Mouse (Mus musculus) intestine, postnatal 0 days (tissue): ENCODE measurements at regions not wholly inside any gene's neighbourhood (a gene's known extent, or its start where the extent isn't known, plus 50 kb on each side); places are given as distances from the start of the nearest gene placed in this dataset.

Source experiments
- ATAC-seq: fragments of 200-750 bp; cut with Nextera tagmentation; 2 replicates; pipeline ENCODE4 v1.8.0; 2017; ENCODE audit warnings: mild to moderate bottlenecking, moderate TSS enrichment, moderate library complexity
- H3K27ac ChIP-seq: fragments of 300-500 bp; sonication (generic); 2 replicates; pipeline ENCODE4 v1.5.1; 2014; ENCODE audit warnings: mild to moderate bottlenecking, low read depth, low read length, moderate library complexity
- H3K27me3 ChIP-seq: fragments of 300-500 bp; sonication (generic); replicated peaks from 2 replicates; pipeline ENCODE4 v1.6.1; 2014; ENCODE audit warnings: low read length, mixed read lengths; ENCODE audit not compliant: control insufficient read depth, insufficient read depth
- H3K36me3 ChIP-seq: fragments of 300-500 bp; sonication (generic); 2 replicates; pipeline ENCODE4 v1.6.1; 2014; ENCODE audit warnings: mild to moderate bottlenecking, moderate library complexity; ENCODE audit not compliant: control insufficient read depth, insufficient read depth
- H3K4me1 ChIP-seq: fragments of 300-500 bp; sonication (generic); replicated peaks from 2 replicates; pipeline ENCODE4 v1.6.1; 2014; ENCODE audit warnings: antibody characterized with exemption, low read length, mixed read lengths; ENCODE audit not compliant: control insufficient read depth, insufficient read depth
- H3K4me2 ChIP-seq: fragments of 300-500 bp; sonication (generic); replicated peaks from 2 replicates; pipeline ENCODE4 v1.6.1; 2014; ENCODE audit warnings: low read depth, mild to moderate bottlenecking, moderate library complexity
- H3K4me3 ChIP-seq: fragments of 300-500 bp; sonication (generic); 2 replicates; pipeline ENCODE4 v1.5.1; 2014; ENCODE audit warnings: low read depth, low read length
- H3K9ac ChIP-seq: fragments of 300-500 bp; sonication (generic); 2 replicates; pipeline ENCODE4 v1.6.1; 2014; ENCODE audit warnings: mild to moderate bottlenecking, low read depth, low read length
- H3K9me3 ChIP-seq: fragments of 300-500 bp; sonication (generic); 2 replicates; pipeline ENCODE4 v1.6.1; 2016; ENCODE audit warnings: mixed run types; ENCODE audit not compliant: control insufficient read depth
- CTCF ChIP-seq: sonication (generic); IDR thresholded peaks from 2 replicates; pipeline ENCODE4 v1.5.1; 2016; ENCODE audit warnings: low read depth, mild to moderate bottlenecking, control low read depth, antibody characterized with exemption, moderate library complexity
- WGBS: fragments of 180-500 bp; shearing (Covaris S2); extraction: QIAGEN DNeasy Blood & Tissue Kit; methylation state at CpG from one replicate; pipeline ENCODE4 v1.1.7; 2014; 5-methylcytosine and 5-hydroxymethylcytosine counted together

DNA sequence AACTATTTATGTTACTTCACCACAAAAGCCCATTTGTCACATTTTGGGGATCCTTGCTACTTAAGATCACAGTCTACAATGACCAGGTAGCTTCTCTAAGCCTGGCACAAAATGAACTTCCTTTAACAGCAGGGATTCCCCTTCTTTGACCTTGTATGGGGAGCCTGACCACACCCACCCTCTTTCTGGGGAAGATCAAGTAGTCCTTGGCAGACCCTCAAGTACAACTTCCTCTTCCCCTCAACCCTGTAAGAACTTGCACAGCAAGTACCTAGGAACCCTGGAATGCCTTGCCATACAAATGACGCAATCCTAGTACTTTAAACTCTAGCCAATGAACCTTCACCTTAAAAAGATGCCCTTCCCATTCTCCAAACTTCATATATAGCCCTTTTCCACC lies 695.4 kb upstream of the Lrrn3 start:
- Histone ChIP-seq H3K9me3 (no peaks in the 10 kb centered on the region), H3K4me3 (no peak overlapping the region), H3K4me1 (no peaks in the 10 kb centered on the region), H3K4me2 (no peak overlapping the region), H3K27me3 (no peaks in the 10 kb centered on the region), H3K27ac (no peak overlapping the region), H3K36me3 (no peaks in the 10 kb centered on the region), H3K9ac (no peak overlapping the region)
- 71% methylated on average over 1 of the region's 1 CpGs for WGBS
- ATAC-seq = no peak
- no peak for TF ChIP-seq CTCF

DNA sequence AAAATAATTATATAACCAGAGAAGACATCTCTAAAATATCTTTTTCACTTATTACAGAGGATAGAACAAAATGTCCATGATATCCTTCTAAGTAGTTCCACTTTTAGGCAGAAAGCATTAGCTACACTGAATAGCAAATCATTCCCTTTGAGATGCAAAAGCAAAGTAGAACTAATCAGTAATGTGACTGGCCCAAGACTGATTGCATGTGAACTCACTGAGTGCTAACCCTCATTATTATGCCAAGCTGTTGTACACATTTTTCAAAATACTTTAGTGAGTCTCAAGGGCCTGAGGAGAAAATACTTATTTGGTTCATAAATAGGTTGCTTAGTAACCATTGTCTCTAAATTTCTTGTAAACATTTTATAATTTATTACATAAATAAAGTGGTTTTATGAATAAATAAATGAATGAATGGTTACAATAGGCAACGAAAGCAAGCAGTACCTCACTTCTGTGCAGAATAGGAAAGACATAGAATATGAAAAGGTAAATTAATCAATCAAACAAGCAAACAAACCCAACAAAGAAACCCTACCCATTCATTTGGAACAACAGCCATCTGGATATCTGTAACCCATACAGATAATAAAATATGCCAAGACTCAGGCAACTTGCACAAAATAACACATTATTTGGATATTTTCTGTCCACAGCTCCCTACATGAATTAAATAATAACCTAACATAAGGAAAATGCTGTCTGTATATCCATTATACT lies 693.9 kb upstream of the Lrrn3 start:
- no peak for ATAC-seq
- no peak overlapping the region for H3K4me2 ChIP-seq
- H3K4me3 ChIP-seq = no peak overlapping the region
- H3K9ac ChIP-seq = no peak overlapping the region
- WGBS = 51% methylated on average over 1 of the region's 1 CpGs
- H3K27me3 ChIP-seq = no peaks in the 10 kb centered on the region
- no peaks in the 10 kb centered on the region for H3K36me3 ChIP-seq
- H3K9me3 ChIP-seq = no peaks in the 10 kb centered on the region
- H3K27ac ChIP-seq = no peak overlapping the region
- no peaks in the 10 kb centered on the region for H3K4me1 ChIP-seq
- TF ChIP-seq CTCF = no peak

DNA sequence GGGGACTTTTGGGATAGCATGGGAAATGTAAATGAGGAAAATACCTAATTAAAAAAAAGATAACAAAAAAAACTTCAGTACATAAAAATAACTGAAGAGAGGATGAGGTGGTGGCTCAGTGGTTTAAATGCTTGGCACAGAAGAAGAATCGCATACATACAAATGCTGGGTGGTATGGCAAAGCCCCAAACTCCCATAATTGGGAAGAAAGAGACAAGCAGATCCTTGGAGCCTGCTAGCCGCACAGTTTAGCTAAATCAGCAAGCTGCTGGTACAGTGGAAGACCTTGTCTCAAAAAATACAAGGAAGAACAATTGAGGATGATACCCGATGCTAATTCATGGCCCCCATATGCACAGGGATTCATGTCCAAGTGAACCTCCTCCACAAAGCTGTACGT lies 661.7 kb upstream of the Lrrn3 start:
- Histone ChIP-seq H3K27ac (no peak overlapping the region), H3K9me3 (no peaks in the 10 kb centered on the region), H3K27me3 (no peaks in the 10 kb centered on the region), H3K4me3 (no peak overlapping the region), H3K4me2 (no peak overlapping the region), H3K36me3 (no peaks in the 10 kb centered on the region), H3K4me1 (no peaks in the 10 kb centered on the region), H3K9ac (no peak overlapping the region)
- no peak for TF ChIP-seq CTCF
- WGBS = 88% methylated on average over 4 of the region's 4 CpGs
- ATAC-seq = no peak

DNA sequence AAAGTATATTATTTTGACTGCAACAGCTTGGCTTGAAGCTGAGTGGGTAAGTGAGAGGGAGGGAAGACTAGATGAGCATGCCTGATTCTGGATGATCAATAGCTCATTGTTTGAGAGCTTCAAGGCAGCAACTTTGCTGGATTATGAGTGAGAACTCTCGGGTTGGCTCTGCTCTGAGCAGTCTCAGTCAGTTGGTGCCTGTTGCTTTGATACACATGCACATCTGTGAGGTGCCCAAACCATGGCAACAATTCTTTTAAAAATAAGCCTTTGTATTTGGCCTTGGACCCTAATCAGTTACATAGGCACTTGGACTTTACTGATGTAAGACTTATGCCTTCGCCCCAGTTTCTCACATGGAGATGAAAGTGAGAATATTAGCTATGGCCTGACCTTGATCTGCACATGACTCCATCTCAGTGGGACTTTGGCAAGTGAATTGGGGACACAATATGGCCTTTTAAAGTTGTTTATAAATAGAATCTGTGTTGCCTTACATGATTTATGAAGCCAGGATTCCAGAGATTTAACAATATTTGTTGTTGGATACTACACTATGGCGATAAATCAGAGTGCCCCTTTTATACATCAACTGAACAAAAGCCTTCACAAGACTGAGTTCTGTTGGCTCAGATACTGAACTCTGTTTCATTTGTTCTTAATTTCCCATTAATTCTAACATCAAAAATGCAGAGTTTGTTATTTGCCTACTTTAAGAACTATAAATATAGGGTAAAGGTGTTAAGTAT lies 652.6 kb upstream of the Lrrn3 start:
- Histone ChIP-seq H3K9ac (no peak overlapping the region), H3K4me1 (no peaks in the 10 kb centered on the region), H3K9me3 (no peaks in the 10 kb centered on the region), H3K36me3 (no peaks in the 10 kb centered on the region), H3K27ac (no peak overlapping the region), H3K4me2 (no peak overlapping the region), H3K4me3 (no peak overlapping the region), H3K27me3 (no peaks in the 10 kb centered on the region)
- ATAC-seq = no peak
- TF ChIP-seq CTCF = no peak
- 77% methylated on average over 3 of the region's 3 CpGs for WGBS

DNA sequence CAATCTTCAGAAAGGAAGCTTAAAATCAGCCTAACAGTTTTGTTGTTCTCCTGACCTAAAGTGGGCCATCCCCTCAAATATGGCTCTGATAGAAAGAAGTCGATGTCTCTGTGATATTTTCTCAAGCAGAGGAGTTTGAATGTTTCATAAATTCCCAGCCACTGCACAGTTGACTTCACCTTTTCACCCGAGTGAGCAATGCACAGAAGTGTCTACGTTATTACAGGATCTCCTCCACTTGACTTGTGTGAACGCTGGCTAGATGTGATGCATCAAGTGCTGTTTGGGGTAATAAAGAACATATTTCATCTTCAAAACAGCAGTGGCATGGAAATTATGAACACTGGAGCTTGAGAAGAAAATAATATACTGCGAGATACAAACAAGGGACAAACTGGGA lies 651.9 kb upstream of the Lrrn3 start:
- no peak overlapping the region for H3K4me2 ChIP-seq
- 75% methylated on average over 5 of the region's 5 CpGs for WGBS
- H3K36me3 ChIP-seq = no peaks in the 10 kb centered on the region
- no peak for ATAC-seq
- H3K4me1 ChIP-seq = no peaks in the 10 kb centered on the region
- TF ChIP-seq CTCF = no peak
- no peak overlapping the region for H3K4me3 ChIP-seq
- H3K9ac ChIP-seq = no peak overlapping the region
- no peak overlapping the region for H3K27ac ChIP-seq
- H3K27me3 ChIP-seq = no peaks in the 10 kb centered on the region
- no peaks in the 10 kb centered on the region for H3K9me3 ChIP-seq

DNA sequence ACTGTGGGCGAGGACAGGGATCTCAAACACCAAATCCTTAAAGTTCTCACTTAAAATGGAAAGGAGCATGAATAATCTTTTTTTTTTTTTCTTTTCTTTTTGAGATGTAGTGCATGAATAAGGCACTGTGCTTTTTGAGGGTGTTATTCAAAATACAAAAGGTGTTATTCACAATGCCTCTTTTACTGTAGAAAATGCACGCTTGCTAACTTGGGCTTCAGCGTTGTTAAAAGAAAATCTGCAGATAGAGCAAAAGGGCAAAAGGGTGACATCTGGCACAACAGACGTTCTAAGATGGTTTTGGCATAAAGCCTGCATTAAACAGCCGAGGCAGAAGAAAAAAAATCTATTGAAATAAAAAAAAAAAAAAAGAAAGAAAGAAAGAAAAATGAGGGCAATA lies 651.5 kb upstream of the Lrrn3 start:
- 61% methylated on average over 5 of the region's 5 CpGs for WGBS

More for the DNA sequence above, 651.5 kb upstream of the Lrrn3 start:
- no peak for ATAC-seq
- Histone ChIP-seq H3K4me2 (no peak overlapping the region), H3K4me3 (no peak overlapping the region), H3K9ac (no peak overlapping the region), H3K36me3 (no peaks in the 10 kb centered on the region), H3K4me1 (no peaks in the 10 kb centered on the region), H3K27me3 (no peaks in the 10 kb centered on the region), H3K27ac (no peak overlapping the region), H3K9me3 (no peaks in the 10 kb centered on the region)
- TF ChIP-seq CTCF = no peak
